Mouse (Mus musculus) CH12.LX (cell line): ENCODE results near the gene Acad12. TPM values are rescaled to one million over a fixed set of nuclear protein-coding genes. Genes with fewer than 3 reads are reported as not detected.
"Not testable (repeated sequence)": the region's sequence is repeated elsewhere in the genome, so short reads cannot be mapped to it uniquely, and the experiment has no call there.

Experiments used
- DNase-seq: peaks from one replicate; pipeline ENCODE4 v3.0.0-alpha.2; 2013; ENCODE audit errors: extremely low read depth
- H3K27ac ChIP-seq: 2 replicates; pipeline ENCODE4 v1.5.1; 2012; ENCODE audit warnings: low read depth, mild to moderate bottlenecking, control low read depth, moderate library complexity; ENCODE audit not compliant: insufficient read depth
- H3K27me3 ChIP-seq: replicated peaks from 2 replicates; pipeline ENCODE3; 2012; ENCODE audit warnings: inconsistent platforms
- H3K36me3 ChIP-seq, 2 experiments: replicated peaks in 1 of 2; 2 replicates each; pipeline versions ENCODE3 to v1.6.1; 2012; ENCODE audit warnings: inconsistent platforms in 1 of 2, low read length in 1 of 2, mild to moderate bottlenecking in 1 of 2, mixed read lengths in 1 of 2, moderate library complexity in 1 of 2; ENCODE audit not compliant: control insufficient read depth in 1 of 2, insufficient read depth in 1 of 2
- H3K4me1 ChIP-seq, 2 experiments: 2 replicates each; pipeline ENCODE4 v1.6.1; 2012; ENCODE audit warnings: inconsistent platforms in 1 of 2, moderate library complexity in 1 of 2; ENCODE audit not compliant: insufficient read depth in 2 of 2, control insufficient read depth in 1 of 2
- H3K4me2 ChIP-seq: 2 replicates; pipeline ENCODE4 v1.6.1; 2012; ENCODE audit warnings: low read depth, mild to moderate bottlenecking, control low read depth; ENCODE audit not compliant: poor library complexity, insufficient read depth, severe bottlenecking
- H3K4me3 ChIP-seq, 3 experiments: fragments of 150-350 bp in 1 of 3; sonication (generic) in 1 of 3; replicated peaks in 1 of 3; 2 replicates each; pipeline versions ENCODE3 to v1.5.1; 2011 to 2012; ENCODE audit warnings: low read depth in 2 of 3, low read length in 2 of 3, mild to moderate bottlenecking in 2 of 3, moderate library complexity in 2 of 3, control low read depth in 1 of 3, improper control_type of control experiment in 1 of 3, inconsistent platforms in 1 of 3, mixed read lengths in 1 of 3; ENCODE audit not compliant: poor library complexity in 1 of 3
- H3K79me2 ChIP-seq: replicated peaks from 2 replicates; pipeline ENCODE4 v1.6.1; 2012; ENCODE audit warnings: mild to moderate bottlenecking, moderate library complexity; ENCODE audit not compliant: control insufficient read depth, poor library complexity, insufficient read depth, severe bottlenecking; ENCODE audit errors: extremely low read depth
- H3K9ac ChIP-seq: 2 replicates; pipeline ENCODE4 v1.6.1; 2012; ENCODE audit warnings: low read depth, mild to moderate bottlenecking, control low read depth, moderate library complexity; ENCODE audit not compliant: insufficient read depth
- H3K9me3 ChIP-seq: replicated peaks from 2 replicates; pipeline ENCODE3; 2012; ENCODE audit warnings: low read length, inconsistent platforms, mixed read lengths
- BHLHE40 ChIP-seq: IDR thresholded peaks from 2 replicates; pipeline ENCODE4 v1.6.1; 2011; ENCODE audit warnings: mild to moderate bottlenecking, low read depth, low read length, improper control_type of control experiment
- CHD1 ChIP-seq: IDR thresholded peaks from 2 replicates; pipeline ENCODE4 v1.6.1; 2012; ENCODE audit warnings: low read depth, low read length, improper control_type of control experiment, inconsistent platforms
- CTCF ChIP-seq, 2 experiments: IDR thresholded peaks in 1 of 2; conservative IDR thresholded peaks in 1 of 2; 2 replicates each; pipeline ENCODE4 v1.5.1; 2011 to 2012; ENCODE audit warnings: low read depth in 2 of 2, low read length in 2 of 2, improper control_type of control experiment in 1 of 2, inconsistent platforms in 1 of 2, mild to moderate bottlenecking in 1 of 2, moderate library complexity in 1 of 2
- ETS1 ChIP-seq: conservative IDR thresholded peaks from 2 replicates; pipeline ENCODE4 v1.6.1; 2012; ENCODE audit warnings: low read depth, mild to moderate bottlenecking, inconsistent platforms, low read length, improper control_type of control experiment, moderate library complexity
- GABPA ChIP-seq: IDR thresholded peaks from 2 replicates; pipeline ENCODE4 v1.6.1; 2012; ENCODE audit warnings: low read depth, low read length, improper control_type of control experiment, inconsistent platforms; ENCODE audit not compliant: insufficient replicate concordance
- MAFK ChIP-seq: IDR thresholded peaks from 2 replicates; pipeline ENCODE4 v1.6.1; 2011; ENCODE audit warnings: low read length, improper control_type of control experiment; ENCODE audit not compliant: insufficient replicate concordance
- MAX ChIP-seq: IDR thresholded peaks from 2 replicates; pipeline ENCODE4 v1.6.1; 2011; ENCODE audit warnings: low read length, improper control_type of control experiment
- MAZ ChIP-seq: IDR thresholded peaks from 2 replicates; pipeline ENCODE4 v1.6.1; 2012; ENCODE audit warnings: low read depth, mild to moderate bottlenecking, inconsistent platforms, low read length, improper control_type of control experiment, moderate library complexity
- MEF2A ChIP-seq: IDR thresholded peaks from 2 replicates; pipeline ENCODE4 v1.6.1; 2014; ENCODE audit warnings: low read depth, mild to moderate bottlenecking, inconsistent platforms, low read length, improper control_type of control experiment, borderline replicate concordance
- MXI1 ChIP-seq: IDR thresholded peaks from 2 replicates; pipeline ENCODE4 v1.6.1; 2011; ENCODE audit warnings: mild to moderate bottlenecking, low read depth, low read length, improper control_type of control experiment
- POLR2A ChIP-seq: IDR thresholded peaks from 2 replicates; pipeline ENCODE4 v1.6.1; 2011; ENCODE audit warnings: low read depth, mild to moderate bottlenecking, improper control_type of control experiment, low read length
- RAD21 ChIP-seq: IDR thresholded peaks from 2 replicates; pipeline ENCODE4 v1.6.1; 2011; ENCODE audit warnings: low read depth, mild to moderate bottlenecking, low read length, improper control_type of control experiment, moderate library complexity
- SMC3 ChIP-seq: IDR thresholded peaks from 2 replicates; pipeline ENCODE4 v1.6.1; 2011; ENCODE audit warnings: low read depth, low read length, improper control_type of control experiment
- ZC3H11A ChIP-seq: IDR thresholded peaks from 2 replicates; pipeline ENCODE4 v1.6.1; 2012; ENCODE audit warnings: low read depth, mild to moderate bottlenecking, inconsistent platforms, low read length, improper control_type of control experiment
- dilution Hi-C: fragments of 300-500 bp; cut with MboI; formaldehyde crosslinking; loops from 2 replicates; pipeline ENCODE4 v1.14.3; 2020; ENCODE audit warnings: low sequenced_read_pairs; ENCODE audit not compliant: extremely low pct_unique_long_range_greater_than_20kb, extremely low pct_ligation_motif_present
- in situ Hi-C: fragments of 300-500 bp; cut with MboI; formaldehyde crosslinking; loops from 3 replicates; pipeline ENCODE4 v1.14.3; 2019; ENCODE audit warnings: low sequenced_read_pairs, low pct_ligation_motif_present, low pct_unique_long_range_greater_than_20kb, mixed read lengths
- polyA plus RNA-seq: library from polyadenylated mRNA; unstranded; fragments of >175 nt; gene quantifications from 2 replicates; pipeline ENCODE4 v1.2.1, GENCODE M21; 2012; ENCODE audit warnings: low read depth; ENCODE audit not compliant: insufficient read length
- total RNA-seq, 2 experiments: library from RNA; depleted of rRNA; stranded (reverse); fragments of 300-350 nt in 1 of 2; fragments of >200 nt in 1 of 2; gene quantifications; 2 replicates each; pipeline ENCODE4 v1.2.3; 2012 to 2014

The Acad12 gene
- total and polyA plus RNA-seq, 3 experiments = 1.9 to 4.1 (median 2.3) TPM

DNA sequence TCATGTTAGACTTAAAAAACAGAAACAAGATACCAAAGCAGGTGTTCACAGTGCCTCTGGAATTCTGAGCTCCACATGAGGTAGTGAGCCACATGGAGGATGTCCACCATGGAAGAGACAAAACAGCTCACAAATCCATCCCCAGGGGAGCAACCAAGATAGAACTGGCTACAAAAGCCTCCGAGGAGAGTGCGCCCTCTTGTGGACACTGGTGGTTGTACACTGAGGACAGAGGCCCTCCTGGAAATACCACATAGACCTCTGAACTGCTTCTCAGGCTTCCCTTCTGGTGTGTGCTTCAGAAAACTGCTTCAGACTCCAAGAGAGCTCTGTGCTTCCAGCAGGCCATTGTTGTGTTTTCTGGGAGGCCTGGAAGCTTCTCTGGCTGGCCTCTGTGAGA, 12.6 kb downstream of the Acad12 start:
- no peaks in the 10 kb centered on the region for H3K9me3 ChIP-seq
- DNase-seq = peak; percentile 87
- peaks cover 0 to 13% of the 10 kb centered on the region in 2 experiments for H3K36me3 ChIP-seq
- H3K27ac ChIP-seq = no peak overlapping the region
- TF ChIP-seq RAD21 = peak; percentile 56
- no peak for TF ChIP-seq MXI1
- TF ChIP-seq POLR2A = no peak
- TF ChIP-seq ZC3H11A = no peak
- 0 out of 2 replicates have a peak, but pooled peaks have one; percentile 20 for TF ChIP-seq MEF2A
- no peak for TF ChIP-seq CHD1
- no peak for TF ChIP-seq MAFK
- TF ChIP-seq MAZ = no peak
- TF ChIP-seq SMC3 = peak; percentile 56
- TF ChIP-seq GABPA = no peak
- TF ChIP-seq BHLHE40 = no peak
- no peak for TF ChIP-seq MAX
- no peak for TF ChIP-seq ETS1
- peak; percentile 85 to 98 for TF ChIP-seq CTCF (conservative IDR thresholded peaks at IDR 0.05 in 1 of 2, IDR thresholded peaks at IDR 0.05 in 1 of 2; ENCODE audit: low read depth in 2 of 2, low read length in 2 of 2)
- dilution Hi-C loops (no loop called here), in situ Hi-C loops (loop anchor here (5.0 kb wide), 1 partner anchor 39 kb away; no protein-coding TSS in a partner anchor)
- H3K4me2 ChIP-seq = no peak overlapping the region
- no peaks in the 10 kb centered on the region for H3K79me2 ChIP-seq
- peaks cover 6 to 16% of the 10 kb centered on the region in 2 experiments for H3K4me1 ChIP-seq
- H3K27me3 ChIP-seq = no peaks in the 10 kb centered on the region
- H3K9ac ChIP-seq = no peak overlapping the region
- no peak overlapping the region for H3K4me3 ChIP-seq

DNA sequence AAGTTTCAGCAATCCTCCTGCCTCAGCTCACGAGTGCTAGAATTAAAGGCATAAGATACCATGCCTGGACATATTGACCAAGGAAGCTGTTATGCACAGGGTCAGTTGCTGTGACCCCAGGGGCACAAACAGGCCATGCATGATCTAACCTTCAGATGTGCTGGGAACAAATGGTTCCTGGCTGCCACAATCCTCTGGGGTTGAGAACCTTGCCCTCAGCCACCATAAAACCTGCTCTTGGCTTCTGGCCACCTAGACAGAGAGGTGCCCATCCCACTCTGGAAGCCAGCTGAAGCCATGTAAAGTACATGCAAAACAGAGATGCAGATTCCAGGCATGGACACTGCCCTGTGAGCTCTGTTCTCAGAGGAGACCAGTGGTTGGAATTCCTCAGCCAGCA, 14.9 kb downstream of the Acad12 start:
- H3K4me1 ChIP-seq, H3K9me3 ChIP-seq, H3K4me3 ChIP-seq, H3K27ac ChIP-seq, H3K27me3 ChIP-seq, H3K4me2 ChIP-seq, dilution Hi-C loops, in situ Hi-C loops, H3K79me2 ChIP-seq, H3K9ac ChIP-seq, DNase-seq: not testable (repeated sequence)
- peaks cover 0 to 12% of the 10 kb centered on the region in 2 experiments for H3K36me3 ChIP-seq
